Mouse (Mus musculus) megakaryocyte, adult 5-6 weeks (primary cell): ENCODE measurements around the gene Tk1. TPM values are rescaled to one million over a fixed set of nuclear protein-coding genes. Genes with fewer than 3 reads are reported as not detected.
A peak's percentile ranks its signal among the peaks of the same experiment; 100 is the strongest.
"Not testable (repeated sequence)": the region's sequence is repeated elsewhere in the genome, so short reads cannot be mapped to it uniquely, and the experiment has no call there.

ENCODE experiments used
- ATAC-seq: 2 replicates; pipeline ENCODE4 v1.8.0; 2016; ENCODE audit warnings: mild to moderate bottlenecking, inconsistent platforms; ENCODE audit not compliant: poor library complexity, severe bottlenecking
- total RNA-seq, 2 experiments: library from RNA; stranded (forward) in 1 of 2; stranded (reverse) in 1 of 2; fragments of 153-499, 151-499 nt in 1 of 2; fragments of 221-1000, 200-1000 nt in 1 of 2; gene quantifications; 2 replicates each; pipeline versions ENCODE4 v1.2.3 to v1.2.4; 2015 to 2017

Tk1 gene
- total RNA-seq, 2 experiments from 2014 or later = 60.0 to 126 TPM

GRCm38 (mm10) chr11:117847593-117848215, 21.8 kb upstream of the Tk1 start:
- no peak for ATAC-seq

- no peak for ATAC-seq
These were observed 20.7 kb upstream of the Tk1 start for GRCm38 (mm10) chr11:117846640-117847039.

GRCm38 (mm10) chr11:117845651-117846050, 19.8 kb upstream of the Tk1 start:
- no peak for ATAC-seq

- no peak for ATAC-seq
These were observed 19.1 kb upstream of the Tk1 start for GRCm38 (mm10) chr11:117844997-117845396.

- no peak for ATAC-seq
These were observed 17.5 kb upstream of the Tk1 start for GRCm38 (mm10) chr11:117843434-117843833.

GRCm38 (mm10) chr11:117840910-117841309, 15.0 kb upstream of the Tk1 start:
- ATAC-seq = no peak

- no peak for ATAC-seq
These were observed 13.1 kb upstream of the Tk1 start for GRCm38 (mm10) chr11:117839021-117839420.

GRCm38 (mm10) chr11:117838572-117838971, 12.7 kb upstream of the Tk1 start:
- ATAC-seq = peak; percentile 47

GRCm38 (mm10) chr11:117836306-117836705, 10.4 kb upstream of the Tk1 start:
- no peak for ATAC-seq

GRCm38 (mm10) chr11:117834086-117834485, 8.2 kb upstream of the Tk1 start:
- ATAC-seq = no peak

- not testable (repeated sequence) for ATAC-seq
These were observed 7.6 kb upstream of the Tk1 start for GRCm38 (mm10) chr11:117833509-117833908.

GRCm38 (mm10) chr11:117832086-117832969, 6.4 kb upstream of the Tk1 start:
- peak; percentile 87 for ATAC-seq

GRCm38 (mm10) chr11:117830401-117830800, 4.5 kb upstream of the Tk1 start:
- no peak for ATAC-seq

GRCm38 (mm10) chr11:117829671-117830215, 3.9 kb upstream of the Tk1 start:
- no peak for ATAC-seq

- no peak for ATAC-seq
These were observed 3.2 kb upstream of the Tk1 start for GRCm38 (mm10) chr11:117828888-117829604.

- no peak for ATAC-seq
These were observed 2.4 kb upstream of the Tk1 start for GRCm38 (mm10) chr11:117828149-117828887.

GRCm38 (mm10) chr11:117827386-117827785, 1.5 kb upstream of the Tk1 start:
- no peak for ATAC-seq

GRCm38 (mm10) chr11:117826916-117827315, 1.0 kb upstream of the Tk1 start:
- ATAC-seq = no peak

- ATAC-seq = no peak
These were observed 272 bp upstream of the Tk1 start for GRCm38 (mm10) chr11:117826164-117826563.
